Mouse (Mus musculus): ENCODE data around the gene Trim9. TPM values are rescaled to one million over a fixed set of nuclear protein-coding genes. Genes with fewer than 3 reads are reported as not detected.

Trim9 gene
- polyA plus RNA-seq, 1 experiment from 2014 or later = 0.89 TPM

GRCm38 (mm10) chr12:70333253-70333805 lies 14.1 kb downstream of the Trim9 start:
- H3K9ac ChIP-seq (ENCODE audit: low read depth, low read length) = no peak overlapping the region
- H3K4me3 ChIP-seq (ENCODE audit: low read depth, low read length) = no peak overlapping the region
- H3K4me1 ChIP-seq (replicated peaks; ENCODE audit: control insufficient read depth, insufficient read depth, low read length) = no peaks in the 10 kb centered on the region
- no peak for ATAC-seq
- no peaks in the 10 kb centered on the region for H3K27me3 ChIP-seq (replicated peaks; ENCODE audit: control insufficient read depth, insufficient read depth, low read length)
- TF ChIP-seq CTCF (IDR thresholded peaks at IDR 0.05; ENCODE audit: low read depth) = no peak
- no peaks in the 10 kb centered on the region for H3K36me3 ChIP-seq (ENCODE audit: control insufficient read depth, insufficient read depth)
- H3K9me3 ChIP-seq (ENCODE audit: control insufficient read depth) = no peaks in the 10 kb centered on the region
- H3K27ac ChIP-seq (ENCODE audit: low read depth, low read length) = no peak overlapping the region
- no peak overlapping the region for H3K4me2 ChIP-seq (replicated peaks; ENCODE audit: low read depth)
- 92% methylated on average over 6 of the region's 6 CpGs for WGBS

GRCm38 (mm10) chr12:70329059-70329458 lies 18.4 kb downstream of the Trim9 start:
- Histone ChIP-seq H3K4me2 (replicated peaks; ENCODE audit: low read depth) (no peak overlapping the region), H3K9ac (ENCODE audit: low read depth, low read length) (no peak overlapping the region), H3K9me3 (ENCODE audit: control insufficient read depth) (no peaks in the 10 kb centered on the region), H3K36me3 (ENCODE audit: control insufficient read depth, insufficient read depth) (no peaks in the 10 kb centered on the region), H3K4me1 (replicated peaks; ENCODE audit: control insufficient read depth, insufficient read depth, low read length) (no peaks in the 10 kb centered on the region), H3K27me3 (replicated peaks; ENCODE audit: control insufficient read depth, insufficient read depth, low read length) (no peaks in the 10 kb centered on the region), H3K4me3 (ENCODE audit: low read depth, low read length) (no peak overlapping the region), H3K27ac (ENCODE audit: low read depth, low read length) (no peak overlapping the region)
- TF ChIP-seq CTCF (IDR thresholded peaks at IDR 0.05; ENCODE audit: low read depth) = no peak
- no peak for ATAC-seq
- 56% methylated on average over 3 of the region's 3 CpGs for WGBS

- H3K9me3 ChIP-seq (ENCODE audit: control insufficient read depth) = no peaks in the 10 kb centered on the region
- H3K4me2 ChIP-seq (replicated peaks; ENCODE audit: low read depth) = no peak overlapping the region
- H3K27me3 ChIP-seq (replicated peaks; ENCODE audit: control insufficient read depth, insufficient read depth, low read length) = no peaks in the 10 kb centered on the region
- 75% methylated on average over 1 of the region's 1 CpGs for WGBS
- no peaks in the 10 kb centered on the region for H3K36me3 ChIP-seq (ENCODE audit: control insufficient read depth, insufficient read depth)
- no peak overlapping the region for H3K27ac ChIP-seq (ENCODE audit: low read depth, low read length)
- no peak overlapping the region for H3K9ac ChIP-seq (ENCODE audit: low read depth, low read length)
- no peak for TF ChIP-seq CTCF (IDR thresholded peaks at IDR 0.05; ENCODE audit: low read depth)
- no peaks in the 10 kb centered on the region for H3K4me1 ChIP-seq (replicated peaks; ENCODE audit: control insufficient read depth, insufficient read depth, low read length)
- no peak overlapping the region for H3K4me3 ChIP-seq (ENCODE audit: low read depth, low read length)
- ATAC-seq = no peak
Observed at GRCm38 (mm10) chr12:70326956-70327355, 20.5 kb downstream of the Trim9 start.

- WGBS = 56% methylated on average over 2 of the region's 2 CpGs
- H3K27ac ChIP-seq (ENCODE audit: low read depth, low read length) = no peak overlapping the region
- H3K4me2 ChIP-seq (replicated peaks; ENCODE audit: low read depth) = no peak overlapping the region
Observed at GRCm38 (mm10) chr12:70326393-70326792, 21.0 kb downstream of the Trim9 start.

GRCm38 (mm10) chr12:70325826-70326225 lies 21.6 kb downstream of the Trim9 start:
- Histone ChIP-seq H3K27ac (ENCODE audit: low read depth, low read length) (no peak overlapping the region), H3K9ac (ENCODE audit: low read depth, low read length) (no peak overlapping the region), H3K9me3 (ENCODE audit: control insufficient read depth) (no peaks in the 10 kb centered on the region), H3K4me3 (ENCODE audit: low read depth, low read length) (no peak overlapping the region), H3K4me1 (replicated peaks; ENCODE audit: control insufficient read depth, insufficient read depth, low read length) (no peaks in the 10 kb centered on the region), H3K4me2 (replicated peaks; ENCODE audit: low read depth) (no peak overlapping the region), H3K27me3 (replicated peaks; ENCODE audit: control insufficient read depth, insufficient read depth, low read length) (no peaks in the 10 kb centered on the region), H3K36me3 (ENCODE audit: control insufficient read depth, insufficient read depth) (no peaks in the 10 kb centered on the region)
- ATAC-seq = no peak
- WGBS = 84% methylated on average over 7 of the region's 7 CpGs
- TF ChIP-seq CTCF (IDR thresholded peaks at IDR 0.05; ENCODE audit: low read depth) = no peak

More at GRCm38 (mm10) chr12:70326393-70326792, 21.0 kb downstream of the Trim9 start:
- no peaks in the 10 kb centered on the region for H3K36me3 ChIP-seq (ENCODE audit: control insufficient read depth, insufficient read depth)
- H3K9ac ChIP-seq (ENCODE audit: low read depth, low read length) = no peak overlapping the region
- H3K27me3 ChIP-seq (replicated peaks; ENCODE audit: control insufficient read depth, insufficient read depth, low read length) = no peaks in the 10 kb centered on the region
- H3K9me3 ChIP-seq (ENCODE audit: control insufficient read depth) = no peaks in the 10 kb centered on the region
- no peak overlapping the region for H3K4me3 ChIP-seq (ENCODE audit: low read depth, low read length)
- TF ChIP-seq CTCF (IDR thresholded peaks at IDR 0.05; ENCODE audit: low read depth) = no peak
- H3K4me1 ChIP-seq (replicated peaks; ENCODE audit: control insufficient read depth, insufficient read depth, low read length) = no peaks in the 10 kb centered on the region
- no peak for ATAC-seq

- WGBS = 76% methylated on average over 1 of the region's 1 CpGs
Observed at GRCm38 (mm10) chr12:70322790-70323189, 24.6 kb downstream of the Trim9 start.

GRCm38 (mm10) chr12:70316147-70316546 lies 31.3 kb downstream of the Trim9 start:
- Histone ChIP-seq H3K36me3 (ENCODE audit: control insufficient read depth, insufficient read depth) (no peaks in the 10 kb centered on the region), H3K9ac (ENCODE audit: low read depth, low read length) (no peak overlapping the region), H3K9me3 (ENCODE audit: control insufficient read depth) (no peaks in the 10 kb centered on the region), H3K4me3 (ENCODE audit: low read depth, low read length) (no peak overlapping the region), H3K27me3 (replicated peaks; ENCODE audit: control insufficient read depth, insufficient read depth, low read length) (no peaks in the 10 kb centered on the region), H3K4me2 (replicated peaks; ENCODE audit: low read depth) (no peak overlapping the region), H3K4me1 (replicated peaks; ENCODE audit: control insufficient read depth, insufficient read depth, low read length) (no peaks in the 10 kb centered on the region), H3K27ac (ENCODE audit: low read depth, low read length) (no peak overlapping the region)
- no peak for TF ChIP-seq CTCF (IDR thresholded peaks at IDR 0.05; ENCODE audit: low read depth)
- ATAC-seq = no peak
- WGBS = 74% methylated on average over 9 of the region's 9 CpGs

More at GRCm38 (mm10) chr12:70322790-70323189, 24.6 kb downstream of the Trim9 start:
- Histone ChIP-seq H3K4me2 (replicated peaks; ENCODE audit: low read depth) (no peak overlapping the region), H3K9ac (ENCODE audit: low read depth, low read length) (no peak overlapping the region), H3K4me3 (ENCODE audit: low read depth, low read length) (no peak overlapping the region), H3K27ac (ENCODE audit: low read depth, low read length) (no peak overlapping the region), H3K27me3 (replicated peaks; ENCODE audit: control insufficient read depth, insufficient read depth, low read length) (no peaks in the 10 kb centered on the region), H3K4me1 (replicated peaks; ENCODE audit: control insufficient read depth, insufficient read depth, low read length) (no peaks in the 10 kb centered on the region), H3K9me3 (ENCODE audit: control insufficient read depth) (no peaks in the 10 kb centered on the region), H3K36me3 (ENCODE audit: control insufficient read depth, insufficient read depth) (no peaks in the 10 kb centered on the region)
- ATAC-seq = no peak
- TF ChIP-seq CTCF (IDR thresholded peaks at IDR 0.05; ENCODE audit: low read depth) = no peak
